15 mouse cellular contexts compared by ENCODE assay signal in the genomic region with DNA sequence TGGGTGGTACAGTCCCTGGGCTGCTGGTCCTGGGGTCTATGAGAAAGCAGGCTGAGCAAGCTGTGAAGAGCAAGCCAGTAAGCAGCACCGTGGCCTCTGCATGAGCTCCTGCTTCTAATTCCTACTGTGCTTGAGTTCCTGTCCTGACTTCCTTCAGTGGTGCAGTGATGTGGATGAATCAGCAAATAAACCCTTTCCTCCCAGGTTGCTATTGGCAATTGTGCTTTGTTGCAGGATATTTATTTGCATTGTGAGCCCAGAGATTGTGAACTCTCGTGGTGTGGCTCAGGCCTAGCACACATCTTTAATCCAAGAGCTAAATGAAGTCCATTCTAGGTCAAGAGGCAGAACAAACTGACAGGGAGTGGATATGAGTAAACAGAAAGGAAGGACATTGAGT.
"Had no signal": no experiment of that assay in that cellular context is flagged by ENCODE, and none has a peak within 500 bp of the region (broad histone marks: within the 10 kb centered on the region; RNA-seq: fewer than 3 reads in every experiment).

No protein-coding gene starts in this region.

- H3K9ac ChIP-seq: liver, embryonic 15.5 days; lung, embryonic 14.5 days; neural tube, embryonic 15.5 days had no signal

- H3K4me3 ChIP-seq: left cerebral cortex, adult 2 months; limb, embryonic 10.5 days; liver, embryonic 15.5 days; midbrain, embryonic 10.5 days; myocyte; neural tube, embryonic 15.5 days had no signal

- H3K9me3 ChIP-seq: limb, embryonic 10.5 days; liver, embryonic 15.5 days; midbrain, embryonic 10.5 days; neural tube, embryonic 15.5 days had no signal

- DNase-seq: kidney, postnatal 14 days; lung, embryonic 14.5 days; lung, postnatal 14 days; midbrain, embryonic 14.5 days; right cerebral cortex, adult 18-20 months; thymus, adult 18-20 months; thymus, postnatal 14 days had no signal

- H3K4me2 ChIP-seq: liver, embryonic 11.5 days; liver, embryonic 15.5 days; lung, embryonic 14.5 days; neural tube, embryonic 15.5 days had no signal

- ATAC-seq: intestine, postnatal 0 days had no signal

- H3K27me3 ChIP-seq: liver, embryonic 15.5 days; neural tube, embryonic 15.5 days had no signal

- H3K4me1 ChIP-seq: limb, embryonic 10.5 days; neural tube, embryonic 15.5 days had no signal

- H3K27ac ChIP-seq: left cerebral cortex, adult 2 months; limb, embryonic 10.5 days; liver, embryonic 15.5 days; midbrain, embryonic 10.5 days; neural tube, embryonic 15.5 days had no signal

- H3K36me3 ChIP-seq: limb, embryonic 10.5 days; liver, embryonic 15.5 days; midbrain, embryonic 10.5 days; neural tube, embryonic 15.5 days had no signal
